Mouse (Mus musculus): ENCODE data around the gene Spin2d. TPM values are rescaled to one million over a fixed set of nuclear protein-coding genes. Genes with fewer than 3 reads are reported as not detected.
"Not testable (repeated sequence)": the region's sequence is repeated elsewhere in the genome, so short reads cannot be mapped to it uniquely, and the experiment has no call there.

Spin2d gene
- total RNA-seq (2021): not detected
- long read RNA-seq: 0 reads

DNA sequence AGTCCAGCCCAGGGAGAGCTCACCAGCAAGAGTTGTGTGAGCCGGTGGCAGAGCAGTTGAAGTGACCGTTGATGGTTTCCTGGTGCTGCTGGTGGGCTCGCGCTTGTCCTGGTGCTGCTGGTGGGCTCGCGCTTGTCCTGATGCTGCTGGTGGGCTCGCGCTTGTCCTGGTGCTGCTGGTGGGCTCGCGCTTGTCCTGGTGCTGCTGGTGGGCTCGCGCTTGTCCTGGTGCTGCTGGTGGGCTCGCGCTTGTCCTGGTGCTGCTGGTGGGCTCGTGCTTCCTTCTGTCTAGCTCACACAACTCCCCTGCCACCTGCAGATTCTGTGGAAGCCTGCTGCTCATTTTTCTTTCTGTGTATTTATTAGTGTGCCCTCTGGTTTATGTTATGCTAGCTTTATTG lies at the start of gene Spin2d:
TSS of gene Spin2d (minus strand) at position 101 of the 400 bp plus-strand sequence.
- not testable (repeated sequence) for DNase-seq (ENCODE audit: low spot score in 2 of 2)

DNA sequence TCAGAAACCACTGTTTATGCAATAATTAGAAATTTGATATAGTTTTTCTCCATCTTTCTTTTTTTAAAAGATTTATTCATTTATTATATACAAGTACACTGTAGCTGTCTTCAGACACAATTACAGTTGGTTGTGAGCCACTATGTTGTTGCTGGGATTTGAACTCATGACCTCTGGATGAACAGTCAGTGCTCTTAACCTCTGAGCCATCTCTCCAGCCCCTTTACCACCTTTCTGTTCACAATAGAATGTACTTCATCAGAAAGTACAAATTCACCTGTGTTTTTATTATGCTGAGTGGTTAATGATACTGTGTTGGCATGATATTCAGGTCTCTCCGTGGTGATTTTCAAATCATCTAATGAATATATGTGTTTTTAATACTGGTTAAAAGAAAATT lies 48.6 kb upstream of the Spin2d start:
- no peak for DNase-seq (ENCODE audit: low spot score in 2 of 2)

DNA sequence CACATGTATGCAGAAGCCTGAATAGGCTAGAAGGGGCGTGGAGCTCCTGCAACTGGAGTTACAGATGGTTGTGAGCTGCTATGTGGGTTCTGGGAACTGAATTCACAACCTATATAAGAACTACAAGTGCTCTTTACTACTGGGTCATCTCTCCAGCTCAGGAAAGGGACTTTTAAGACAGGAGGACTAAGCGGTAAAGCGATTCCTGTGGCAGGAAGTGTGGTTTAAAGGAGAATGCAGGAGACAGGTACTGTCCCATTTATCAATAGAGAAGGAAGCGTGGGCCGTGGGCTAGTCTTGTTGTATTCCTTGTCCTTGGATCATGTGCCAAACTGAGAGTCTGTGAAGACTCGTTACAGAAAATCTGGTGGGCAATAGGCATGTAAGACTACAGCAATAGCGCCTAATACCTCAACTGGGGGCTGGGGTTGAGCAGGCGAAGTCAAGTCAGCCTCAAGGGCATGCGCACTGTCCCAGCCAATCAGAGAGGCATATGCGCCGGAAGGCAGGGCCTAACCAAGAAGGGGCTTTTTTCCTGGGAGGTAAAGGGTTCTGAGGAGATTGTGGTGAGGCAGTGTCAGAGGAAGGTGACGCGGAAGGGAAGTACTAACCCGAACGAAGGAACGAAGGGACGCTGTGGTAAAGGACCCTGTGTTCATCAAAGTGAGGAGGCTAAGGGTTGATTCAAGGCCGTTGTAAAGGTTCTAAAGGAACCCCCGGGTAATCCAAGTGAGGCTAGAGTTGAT lies 37.2 kb upstream of the Spin2d start, which contains the start of gene Xlr4b:
TSS of gene Xlr4b (plus strand) at position 515 of the 746 bp plus-strand sequence.
- DNase-seq (ENCODE audit: low spot score in 2 of 2): not testable (repeated sequence)

DNA sequence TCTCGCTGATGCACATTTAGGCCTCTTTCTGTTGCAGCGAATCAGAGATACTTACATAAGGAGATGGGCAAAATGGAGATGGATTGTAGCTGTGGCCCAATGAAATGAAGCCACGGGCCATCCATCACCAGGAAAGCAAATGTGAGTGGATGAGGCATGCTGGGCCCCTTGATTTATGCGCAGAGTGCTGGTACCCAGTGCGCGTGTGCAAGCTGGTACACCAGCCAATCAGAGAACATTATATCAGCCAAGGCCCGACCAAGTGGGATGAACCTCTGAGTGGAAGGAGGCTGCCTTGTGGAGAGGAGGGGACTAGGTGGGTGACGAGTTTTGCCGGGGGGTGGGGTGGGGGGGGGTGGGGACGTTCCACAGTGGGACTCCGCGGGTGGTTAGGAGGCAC lies 15.1 kb upstream of the Spin2d start, which contains the start of gene Xlr3b:
TSS of gene Xlr3b (plus strand) at position 274 of the 400 bp plus-strand sequence.
- not testable (repeated sequence) for DNase-seq (ENCODE audit: low spot score in 2 of 2)

DNA sequence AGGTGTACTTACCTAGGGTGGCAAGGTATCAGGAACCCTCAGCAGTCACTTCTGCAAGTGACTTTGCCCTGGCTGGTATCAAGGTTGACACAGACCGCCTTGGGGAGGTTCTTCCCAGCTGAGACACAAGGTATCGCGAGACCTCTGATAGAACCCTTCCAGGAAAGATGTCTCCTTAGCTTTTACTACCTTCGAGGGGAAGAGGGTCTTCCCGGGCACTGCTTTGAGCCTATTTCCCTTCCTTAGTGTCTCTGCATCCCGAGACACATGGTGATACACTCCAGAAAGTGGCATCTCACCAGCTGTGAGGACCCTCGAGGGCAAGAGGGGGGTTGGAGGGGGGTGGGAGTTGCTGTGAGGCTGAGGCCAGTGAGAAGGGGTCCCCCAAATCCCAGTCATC lies 27.4 kb downstream of the Spin2d start, which contains the start of gene DXBay18:
TSS of gene DXBay18 (minus strand) at position 101 of the 400 bp plus-strand sequence.
- not testable (repeated sequence) for DNase-seq (ENCODE audit: low spot score in 2 of 2)

DNA sequence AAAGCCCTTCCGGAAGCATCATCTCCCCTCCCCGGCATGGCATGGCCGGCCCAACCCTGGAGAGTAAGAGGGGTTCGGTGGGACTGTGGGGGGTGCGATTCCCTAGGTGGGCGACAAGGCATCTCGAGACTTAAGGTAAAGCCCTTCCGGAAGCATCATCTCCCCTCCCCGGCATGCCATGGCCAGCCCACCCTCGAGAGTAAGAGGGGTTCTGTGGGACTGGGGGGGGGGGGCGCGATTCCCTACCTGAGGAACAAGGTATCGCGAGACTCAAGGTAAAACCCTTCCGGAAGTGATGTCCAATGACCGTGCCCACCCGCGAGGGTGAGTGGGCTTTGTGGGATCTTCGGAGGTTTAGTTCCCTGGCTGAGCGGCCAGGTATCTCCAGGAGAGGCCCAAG lies 28.3 kb downstream of the Spin2d start, which contains the start of gene Xlr5b:
TSS of gene Xlr5b (plus strand) at position 301 of the 400 bp plus-strand sequence.
- DNase-seq (ENCODE audit: low spot score in 2 of 2): not testable (repeated sequence)

DNA sequence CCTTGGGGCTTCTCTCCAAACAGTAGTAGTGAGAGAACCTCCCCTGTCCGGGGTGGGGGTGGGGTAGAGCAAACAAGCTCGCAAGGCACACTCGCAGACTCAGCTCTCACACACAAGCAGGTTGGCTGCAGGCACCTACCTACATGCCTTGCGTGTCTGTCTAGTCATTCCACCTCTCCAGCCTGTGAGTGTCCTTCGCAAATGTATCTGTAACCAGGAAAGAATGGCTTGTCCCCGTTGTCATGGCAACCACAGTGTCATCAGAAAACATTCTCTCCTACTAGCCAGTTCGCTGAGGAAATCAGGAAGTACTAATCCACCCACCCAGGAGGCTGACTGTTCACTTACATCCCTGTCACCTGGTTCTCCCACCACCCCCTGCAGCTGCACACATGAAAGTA lies 33.6 kb downstream of the Spin2d start:
- DNase-seq (ENCODE audit: low spot score in 2 of 2): not testable (repeated sequence)

Other genes starting within 250 kb of the Spin2d start
- 1 to 10 TPM; 1.0 to 1.7 TPM for gene Zfp185, start 189.7 kb downstream of the Spin2d start, total RNA-seq (2021)
- under 1 TPM; 0.65 to 0.80 TPM for gene Pnma5, start 139.9 kb downstream of the Spin2d start, total RNA-seq (2021)
- 10 to 100 TPM; 25.5 to 28.1 TPM for gene Pnma3, start 112.2 kb downstream of the Spin2d start, total RNA-seq (2021)
- under 1 TPM in 1 of 2 experiments, not detected in 1; 0.32 TPM for gene Xlr4a, start 94.5 kb downstream of the Spin2d start, total RNA-seq (2021)
- gene Xlr3a, start 79.9 kb downstream of the Spin2d start, total RNA-seq (2021): under 1 TPM; 0.62 to 0.80 TPM
- 1 to 10 TPM; 1.8 to 2.3 TPM for gene Gm14685, start 59.9 kb downstream of the Spin2d start, total RNA-seq (2021)
- gene Xlr5b, start 28.2 kb downstream of the Spin2d start, total RNA-seq (2021): not detected
- gene DXBay18, start 27.5 kb downstream of the Spin2d start, total RNA-seq (2021): 1 to 10 TPM in 1 of 2 experiments, under 1 TPM in 1; 0.48 to 2.1 TPM
- gene Xlr3b, start 15.2 kb upstream of the Spin2d start, total RNA-seq (2021): 1 to 10 TPM; 4.1 to 7.0 TPM
- under 1 TPM in 1 of 2 experiments, not detected in 1; 0.51 TPM for gene Xlr4b, start 37.3 kb upstream of the Spin2d start, total RNA-seq (2021)
- 10 to 100 TPM; 13.4 to 15.2 TPM for gene F8a, start 51.3 kb upstream of the Spin2d start, total RNA-seq (2021)
- gene Xlr4c, start 66.1 kb upstream of the Spin2d start, total RNA-seq (2021): not detected
- gene Xlr3c, start 88.4 kb upstream of the Spin2d start, total RNA-seq (2021): not detected
- gene Xlr5a, start 116.0 kb upstream of the Spin2d start, total RNA-seq (2021): not detected
- not detected for gene Xlr5c, start 116.0 kb upstream of the Spin2d start, total RNA-seq (2021)
- not detected for gene Gm45015, start 159.9 kb upstream of the Spin2d start, total RNA-seq (2021)
- gene Zfp275, start 165.6 kb upstream of the Spin2d start, total RNA-seq (2021): 10 to 100 TPM; 12.1 to 16.1 TPM
- under 1 TPM; 0.16 to 0.29 TPM for gene Gm18336, start 221.7 kb upstream of the Spin2d start, total RNA-seq (2021)
- 1 to 10 TPM; 3.2 to 4.9 TPM for gene Zfp92, start 234.1 kb upstream of the Spin2d start, total RNA-seq (2021)